Comparison of ENCODE assay signal across 8 mouse cellular contexts in genomic region chr9:71592577-71593285, GRCm38 (mm10). TPM values are rescaled to one million over a fixed set of nuclear protein-coding genes. Genes with fewer than 3 reads are reported as not detected.
DNase-seq lines count a peak whose midpoint lies in the region; ATAC-seq and TF ChIP-seq lines count a peak whose summit lies in the region.

No protein-coding gene starts in this region.

- peak overlapping the region; percentile 31 for H3K4me3 ChIP-seq in cerebellum, adult 2 months (replicated peaks; ENCODE audit: insufficient read depth, low read depth, low read length)
- 0 out of 2 replicates have a peak overlapping the region, but pooled peaks have one; percentile 11 for H3K4me3 ChIP-seq in thymus, adult 2 months (ENCODE audit: control insufficient read depth, insufficient read depth, low read length)
- H3K4me3 ChIP-seq in limb, embryonic 14.5 days (replicated peaks; ENCODE audit: low read length), result peak overlapping the region; percentile 56
- H3K4me3 ChIP-seq in stomach, embryonic 15.5 days (replicated peaks), result peak overlapping the region; percentile 57

- H3K4me2 ChIP-seq in limb, embryonic 14.5 days (replicated peaks; ENCODE audit: low read depth, low read length, severe bottlenecking), result peak overlapping the region; percentile 91
- H3K4me2 ChIP-seq in stomach, embryonic 15.5 days, result peak overlapping the region; percentile 86

- no peak for TF ChIP-seq CTCF in cerebellum, adult 2 months (IDR thresholded peaks at IDR 0.05; ENCODE audit: borderline replicate concordance, insufficient read depth, low read depth, low read length)
- TF ChIP-seq CTCF in thymus, adult 2 months (IDR thresholded peaks at IDR 0.05; ENCODE audit: borderline replicate concordance, control insufficient read depth, extremely low read depth, insufficient read depth, low read length, poor library complexity), result no peak

- WGBS in cerebellum, adult 2 months, result 45% methylated on average over 6 of the region's 6 CpGs
- WGBS in thymus, adult 2 months, result 46% methylated on average over 6 of the region's 6 CpGs
- 33% methylated on average over 6 of the region's 6 CpGs for WGBS in limb, embryonic 14.5 days
- 33% methylated on average over 6 of the region's 6 CpGs for WGBS in stomach, embryonic 15.5 days

- no peaks in the 10 kb centered on the region; the same call in 1 of the 2 replicates for H3K27me3 ChIP-seq in cerebellum, adult 2 months (ENCODE audit: control insufficient read depth, insufficient read depth, low read length)
- H3K27me3 ChIP-seq in thymus, adult 2 months (ENCODE audit: control insufficient read depth, insufficient read depth, low read length), result no peaks in the 10 kb centered on the region
- no peaks in the 10 kb centered on the region for H3K27me3 ChIP-seq in limb, embryonic 14.5 days (ENCODE audit: control insufficient read depth, insufficient read depth, low read length)
- no peaks in the 10 kb centered on the region for H3K27me3 ChIP-seq in stomach, embryonic 15.5 days (replicated peaks)

- no peak for DNase-seq in cerebellum, adult 2 months
- no peak for DNase-seq in cerebellum, postnatal 4 days (ENCODE audit: low spot score in 2 of 2)
- DNase-seq in thymus, adult 2 months, result peak; percentile 40
- no peak for DNase-seq in thymus, postnatal 25 days
- no peak for DNase-seq in limb, embryonic 14.5 days (ENCODE audit: low spot score)
- DNase-seq in adrenal gland, adult 8-10 months, result no peak
- DNase-seq in urinary bladder, postnatal 10 days (ENCODE audit: low spot score), result no peak

- no peak for TF ChIP-seq POLR2A in cerebellum, adult 2 months (IDR thresholded peaks at IDR 0.05; ENCODE audit: borderline replicate concordance, insufficient read depth, low read length)
- TF ChIP-seq POLR2A in thymus, adult 2 months (IDR thresholded peaks at IDR 0.05; ENCODE audit: control insufficient read depth, extremely low read depth, insufficient read depth, low read length, poor library complexity), result no peak
- TF ChIP-seq POLR2A in limb, embryonic 14.5 days (IDR thresholded peaks at IDR 0.05; ENCODE audit: borderline replicate concordance, extremely low read depth, insufficient read depth, insufficient read length), result no peak

- H3K9ac ChIP-seq in limb, embryonic 14.5 days (ENCODE audit: low read depth, low read length, severe bottlenecking), result peak overlapping the region; percentile 63; the same call in 1 of the 2 replicates
- no peak overlapping the region for H3K9ac ChIP-seq in stomach, embryonic 15.5 days

- no peak overlapping the region for H3K27ac ChIP-seq in cerebellum, adult 2 months (ENCODE audit: insufficient read depth, low read length)
- H3K27ac ChIP-seq in thymus, adult 2 months (ENCODE audit: control insufficient read depth, insufficient read depth, low read length), result no peak overlapping the region
- no peak overlapping the region for H3K27ac ChIP-seq in limb, embryonic 14.5 days (replicated peaks; ENCODE audit: low read depth, low read length)
- 0 out of 2 replicates have a peak overlapping the region, but pooled peaks have one; percentile 4 for H3K27ac ChIP-seq in stomach, embryonic 15.5 days

- H3K4me1 ChIP-seq in cerebellum, adult 2 months (ENCODE audit: control insufficient read depth, insufficient read depth, low read length), result no peaks in the 10 kb centered on the region
- H3K4me1 ChIP-seq in thymus, adult 2 months (replicated peaks; ENCODE audit: control insufficient read depth, insufficient read depth, low read length), result peaks cover 32% of the 10 kb centered on the region
- H3K4me1 ChIP-seq in limb, embryonic 14.5 days (ENCODE audit: control insufficient read depth, insufficient read depth, low read length), result peaks cover 13% of the 10 kb centered on the region; the same call in 1 of the 2 replicates
- H3K4me1 ChIP-seq in stomach, embryonic 15.5 days, result no peaks in the 10 kb centered on the region

- H3K36me3 ChIP-seq in thymus, adult 2 months (ENCODE audit: control insufficient read depth, insufficient read depth, low read length), result no peaks in the 10 kb centered on the region
- no peaks in the 10 kb centered on the region for H3K36me3 ChIP-seq in limb, embryonic 14.5 days (ENCODE audit: control insufficient read depth, insufficient read depth, low read length)
- no peaks in the 10 kb centered on the region for H3K36me3 ChIP-seq in stomach, embryonic 15.5 days

- ATAC-seq in limb, embryonic 14.5 days (ENCODE audit: low FRiP score, low read depth), result no peak
- ATAC-seq in stomach, embryonic 15.5 days (ENCODE audit: insufficient read depth, low FRiP score, low read depth), result no peak

- H3K9me3 ChIP-seq in limb, embryonic 14.5 days (ENCODE audit: control insufficient read depth, low read length), result no peaks in the 10 kb centered on the region
- H3K9me3 ChIP-seq in stomach, embryonic 15.5 days, result no peaks in the 10 kb centered on the region

RNA-seq across cellular contexts. Expression of gene Myzap, which starts 0.6 kb away (rescaled TPM):
- polyA plus RNA-seq in cerebellum, adult 2 months (2012; rRNA removed), result 0.92 and 0.98 TPM in 2 replicates
- polyA plus RNA-seq in thymus, adult 2 months (2012; rRNA removed), result 4.3 and 9.6 TPM in 2 replicates
- polyA plus RNA-seq in limb, embryonic 14.5 days (2012; rRNA removed), result 27.8 and 33.1 TPM in 2 replicates
- polyA plus RNA-seq in limb, embryonic 14.5 days (2014; fragmentation: Nextera tagmentation; extraction: Ambion mirVana), result 16.1 TPM in 2 replicates
- 11.6 and 12.2 TPM in 2 replicates for polyA plus RNA-seq in stomach, embryonic 15.5 days (2015; fragmentation: Nextera tagmentation; extraction: Ambion mirVana)
- total RNA-seq in adrenal gland, adult 8-10 months (2022), result 10 to 100 TPM in 3 of 4 experiments, 1 to 10 TPM in 1; 9.8 to 14.4 (median 11.5) TPM
